Mouse (Mus musculus): ENCODE measurements around the gene Pitpnm3.

DNA sequence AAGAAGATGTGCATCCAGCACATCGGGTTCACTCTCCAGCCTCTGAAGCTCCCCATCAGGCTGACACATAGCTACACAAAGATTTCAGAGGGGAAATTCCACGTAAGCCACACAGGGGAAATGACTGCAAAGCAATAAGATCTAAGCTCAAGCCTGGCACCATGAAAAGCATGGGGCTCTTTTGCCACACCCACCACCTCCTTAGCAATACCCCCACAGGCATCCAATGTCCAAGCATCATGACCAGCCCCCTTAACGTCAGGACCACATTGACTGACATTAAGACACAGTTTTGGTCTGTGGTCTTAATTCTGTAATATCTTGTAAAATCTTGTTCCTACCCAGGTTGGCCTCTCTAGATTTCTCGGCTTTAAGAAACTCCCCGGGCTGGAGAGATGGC lies 45.0 kb upstream of the Pitpnm3 start:
- TF ChIP-seq CTCF (IDR thresholded peaks at IDR 0.05; ENCODE audit: low read depth, low read length) (no peak), POLR2A (IDR thresholded peaks at IDR 0.05; ENCODE audit: extremely low read depth, insufficient read depth, low read length) (no peak)
